Mouse (Mus musculus) CH12.LX (cell line): ENCODE measurements at regions not wholly inside any gene's neighbourhood (a gene's known extent, or its start where the extent isn't known, plus 50 kb on each side); places are given as distances from the start of the nearest gene placed in this dataset.

Experiments used
- DNase-seq: peaks from one replicate; pipeline ENCODE4 v3.0.0-alpha.2; 2013; ENCODE audit errors: extremely low read depth
- H3K27ac ChIP-seq: 2 replicates; pipeline ENCODE4 v1.5.1; 2012; ENCODE audit warnings: low read depth, mild to moderate bottlenecking, control low read depth, moderate library complexity; ENCODE audit not compliant: insufficient read depth
- H3K27me3 ChIP-seq: replicated peaks from 2 replicates; pipeline ENCODE3; 2012; ENCODE audit warnings: inconsistent platforms
- H3K36me3 ChIP-seq, 2 experiments: replicated peaks in 1 of 2; 2 replicates each; pipeline versions ENCODE3 to v1.6.1; 2012; ENCODE audit warnings: inconsistent platforms in 1 of 2, low read length in 1 of 2, mild to moderate bottlenecking in 1 of 2, mixed read lengths in 1 of 2, moderate library complexity in 1 of 2; ENCODE audit not compliant: control insufficient read depth in 1 of 2, insufficient read depth in 1 of 2
- H3K4me1 ChIP-seq, 2 experiments: 2 replicates each; pipeline ENCODE4 v1.6.1; 2012; ENCODE audit warnings: inconsistent platforms in 1 of 2, moderate library complexity in 1 of 2; ENCODE audit not compliant: insufficient read depth in 2 of 2, control insufficient read depth in 1 of 2
- H3K4me2 ChIP-seq: 2 replicates; pipeline ENCODE4 v1.6.1; 2012; ENCODE audit warnings: low read depth, mild to moderate bottlenecking, control low read depth; ENCODE audit not compliant: poor library complexity, insufficient read depth, severe bottlenecking
- H3K4me3 ChIP-seq, 3 experiments: fragments of 150-350 bp in 1 of 3; sonication (generic) in 1 of 3; replicated peaks in 1 of 3; 2 replicates each; pipeline versions ENCODE3 to v1.5.1; 2011 to 2012; ENCODE audit warnings: low read depth in 2 of 3, low read length in 2 of 3, mild to moderate bottlenecking in 2 of 3, moderate library complexity in 2 of 3, control low read depth in 1 of 3, improper control_type of control experiment in 1 of 3, inconsistent platforms in 1 of 3, mixed read lengths in 1 of 3; ENCODE audit not compliant: poor library complexity in 1 of 3
- H3K79me2 ChIP-seq: replicated peaks from 2 replicates; pipeline ENCODE4 v1.6.1; 2012; ENCODE audit warnings: mild to moderate bottlenecking, moderate library complexity; ENCODE audit not compliant: control insufficient read depth, poor library complexity, insufficient read depth, severe bottlenecking; ENCODE audit errors: extremely low read depth
- H3K9ac ChIP-seq: 2 replicates; pipeline ENCODE4 v1.6.1; 2012; ENCODE audit warnings: low read depth, mild to moderate bottlenecking, control low read depth, moderate library complexity; ENCODE audit not compliant: insufficient read depth
- H3K9me3 ChIP-seq: replicated peaks from 2 replicates; pipeline ENCODE3; 2012; ENCODE audit warnings: low read length, inconsistent platforms, mixed read lengths
- BHLHE40 ChIP-seq: IDR thresholded peaks from 2 replicates; pipeline ENCODE4 v1.6.1; 2011; ENCODE audit warnings: mild to moderate bottlenecking, low read depth, low read length, improper control_type of control experiment
- CHD1 ChIP-seq: IDR thresholded peaks from 2 replicates; pipeline ENCODE4 v1.6.1; 2012; ENCODE audit warnings: low read depth, low read length, improper control_type of control experiment, inconsistent platforms
- CHD2 ChIP-seq: IDR thresholded peaks from 2 replicates; pipeline ENCODE4 v1.6.1; 2011; ENCODE audit warnings: low read length, improper control_type of control experiment
- CTCF ChIP-seq, 2 experiments: IDR thresholded peaks in 1 of 2; conservative IDR thresholded peaks in 1 of 2; 2 replicates each; pipeline ENCODE4 v1.5.1; 2011 to 2012; ENCODE audit warnings: low read depth in 2 of 2, low read length in 2 of 2, improper control_type of control experiment in 1 of 2, inconsistent platforms in 1 of 2, mild to moderate bottlenecking in 1 of 2, moderate library complexity in 1 of 2
- E2F4 ChIP-seq: IDR thresholded peaks from 2 replicates; pipeline ENCODE4 v1.6.1; 2011; ENCODE audit warnings: low read depth, low read length, improper control_type of control experiment; ENCODE audit not compliant: insufficient replicate concordance
- ELF1 ChIP-seq: IDR thresholded peaks from 2 replicates; pipeline ENCODE4 v1.6.1; 2014; ENCODE audit warnings: low read depth, mild to moderate bottlenecking, inconsistent platforms, low read length, improper control_type of control experiment
- EP300 ChIP-seq: IDR thresholded peaks from 2 replicates; pipeline ENCODE4 v1.6.1; 2011; ENCODE audit warnings: low read length, improper control_type of control experiment
- ETS1 ChIP-seq: conservative IDR thresholded peaks from 2 replicates; pipeline ENCODE4 v1.6.1; 2012; ENCODE audit warnings: low read depth, mild to moderate bottlenecking, inconsistent platforms, low read length, improper control_type of control experiment, moderate library complexity
- HCFC1 ChIP-seq: IDR thresholded peaks from 2 replicates; pipeline ENCODE4 v1.6.1; 2012; ENCODE audit warnings: low read depth, mild to moderate bottlenecking, inconsistent platforms, low read length, improper control_type of control experiment
- JUND ChIP-seq: conservative IDR thresholded peaks from 2 replicates; pipeline ENCODE4 v1.6.1; 2011; ENCODE audit warnings: low read depth, low read length, improper control_type of control experiment
- KAT2A ChIP-seq: IDR thresholded peaks from 2 replicates; pipeline ENCODE4 v1.6.1; 2012; ENCODE audit warnings: low read length, improper control_type of control experiment, inconsistent platforms; ENCODE audit not compliant: insufficient replicate concordance
- MAFK ChIP-seq: IDR thresholded peaks from 2 replicates; pipeline ENCODE4 v1.6.1; 2011; ENCODE audit warnings: low read length, improper control_type of control experiment; ENCODE audit not compliant: insufficient replicate concordance
- MAX ChIP-seq: IDR thresholded peaks from 2 replicates; pipeline ENCODE4 v1.6.1; 2011; ENCODE audit warnings: low read length, improper control_type of control experiment
- MEF2A ChIP-seq: IDR thresholded peaks from 2 replicates; pipeline ENCODE4 v1.6.1; 2014; ENCODE audit warnings: low read depth, mild to moderate bottlenecking, inconsistent platforms, low read length, improper control_type of control experiment, borderline replicate concordance
- NELFE ChIP-seq: IDR thresholded peaks from 2 replicates; pipeline ENCODE4 v1.6.1; 2011; ENCODE audit warnings: low read depth, low read length, improper control_type of control experiment
- NRF1 ChIP-seq: IDR thresholded peaks from 2 replicates; pipeline ENCODE4 v1.6.1; 2014; ENCODE audit warnings: low read depth, mild to moderate bottlenecking, inconsistent platforms, low read length, improper control_type of control experiment, moderate library complexity
- PAX5 ChIP-seq: IDR thresholded peaks from 2 replicates; pipeline ENCODE4 v1.6.1; 2012; ENCODE audit warnings: low read length, inconsistent platforms, mixed read lengths
- POLR2AphosphoS2 ChIP-seq: IDR thresholded peaks from 2 replicates; pipeline ENCODE4 v1.6.1; 2011; ENCODE audit warnings: low read depth, low read length, improper control_type of control experiment
- TBP ChIP-seq: conservative IDR thresholded peaks from 2 replicates; pipeline ENCODE4 v1.6.1; 2011; ENCODE audit warnings: low read depth, low read length, improper control_type of control experiment
- TCF12 ChIP-seq: IDR thresholded peaks from 2 replicates; pipeline ENCODE4 v1.6.1; 2014; ENCODE audit warnings: low read depth, mild to moderate bottlenecking, inconsistent platforms, low read length, improper control_type of control experiment
- UBTF ChIP-seq: IDR thresholded peaks from 2 replicates; pipeline ENCODE4 v1.6.1; 2012; ENCODE audit warnings: low read depth, mild to moderate bottlenecking, inconsistent platforms, low read length, improper control_type of control experiment, moderate library complexity
- USF2 ChIP-seq: conservative IDR thresholded peaks from 2 replicates; pipeline ENCODE4 v1.6.1; 2011; ENCODE audit warnings: low read depth, low read length, improper control_type of control experiment
- ZC3H11A ChIP-seq: IDR thresholded peaks from 2 replicates; pipeline ENCODE4 v1.6.1; 2012; ENCODE audit warnings: low read depth, mild to moderate bottlenecking, inconsistent platforms, low read length, improper control_type of control experiment
- ZKSCAN1 ChIP-seq: IDR thresholded peaks from 2 replicates; pipeline ENCODE4 v1.6.1; 2012; ENCODE audit warnings: low read depth, inconsistent platforms, low read length, improper control_type of control experiment, borderline replicate concordance
- ZMIZ1 ChIP-seq: IDR thresholded peaks from 2 replicates; pipeline ENCODE4 v1.6.1; 2012; ENCODE audit warnings: low read depth, mild to moderate bottlenecking, inconsistent platforms, low read length, improper control_type of control experiment
- dilution Hi-C: fragments of 300-500 bp; cut with MboI; formaldehyde crosslinking; loops from 2 replicates; pipeline ENCODE4 v1.14.3; 2020; ENCODE audit warnings: low sequenced_read_pairs; ENCODE audit not compliant: extremely low pct_unique_long_range_greater_than_20kb, extremely low pct_ligation_motif_present
- in situ Hi-C: fragments of 300-500 bp; cut with MboI; formaldehyde crosslinking; loops from 3 replicates; pipeline ENCODE4 v1.14.3; 2019; ENCODE audit warnings: low sequenced_read_pairs, low pct_ligation_motif_present, low pct_unique_long_range_greater_than_20kb, mixed read lengths

- Histone ChIP-seq H3K27me3 (no peaks in the 10 kb centered on the region), H3K9me3 (peaks cover 49% of the 10 kb centered on the region), H3K79me2 (no peaks in the 10 kb centered on the region), H3K4me3 (no peak overlapping the region), H3K4me1 (no peaks in the 10 kb centered on the region), H3K9ac (no peak overlapping the region), H3K36me3 (no peaks in the 10 kb centered on the region), H3K4me2 (no peak overlapping the region), H3K27ac (no peak overlapping the region)
- dilution Hi-C loops, result no loop called here
- TF ChIP-seq ELF1 (no peak), ZKSCAN1 (no peak), ETS1 (no peak), NRF1 (no peak), TBP (no peak), NELFE (no peak), E2F4 (no peak), TCF12 (no peak), PAX5 (no peak), POLR2AphosphoS2 (no peak), KAT2A (no peak), ZMIZ1 (no peak), EP300 (no peak), HCFC1 (no peak), ZC3H11A (no peak), USF2 (no peak), BHLHE40 (no peak), CTCF (conservative IDR thresholded peaks at IDR 0.05 in 1 of 2, IDR thresholded peaks at IDR 0.05 in 1 of 2; ENCODE audit: low read depth in 2 of 2, low read length in 2 of 2) (no peak), UBTF (no peak)
- DNase-seq, result no peak
- in situ Hi-C loops, result no loop called here
Observed at GRCm38 (mm10) chr8:8054224-8054916, 606.7 kb downstream of the Efnb2 start.

GRCm38 (mm10) chr8:8051186-8051585 is 609.9 kb downstream of the Efnb2 start:
- Histone ChIP-seq H3K27me3 (no peaks in the 10 kb centered on the region), H3K9ac (no peak overlapping the region), H3K79me2 (no peaks in the 10 kb centered on the region), H3K4me2 (no peak overlapping the region), H3K4me1 (no peaks in the 10 kb centered on the region), H3K27ac (no peak overlapping the region), H3K9me3 (peaks cover 50% of the 10 kb centered on the region), H3K4me3 (no peak overlapping the region), H3K36me3 (no peaks in the 10 kb centered on the region)
- in situ Hi-C loops, result no loop called here
- TF ChIP-seq UBTF, result no peak
- TF ChIP-seq ETS1, result no peak
- no peak for TF ChIP-seq MAFK
- no peak for TF ChIP-seq HCFC1
- no peak for TF ChIP-seq CHD2
- no peak for TF ChIP-seq POLR2AphosphoS2
- no peak for TF ChIP-seq JUND
- TF ChIP-seq NRF1, result no peak
- no peak for TF ChIP-seq MEF2A
- TF ChIP-seq MAX, result no peak
- no peak for TF ChIP-seq CHD1
- dilution Hi-C loops, result no loop called here
- no peak for DNase-seq
